Mouse (Mus musculus) left cerebral cortex, postnatal 10 days (tissue): ENCODE measurements at regions not wholly inside any gene's neighbourhood (a gene's known extent, or its start where the extent isn't known, plus 50 kb on each side); places are given as distances from the start of the nearest gene placed in this dataset.
A peak's percentile ranks its signal among the peaks of the same experiment; 100 is the strongest.

Experiments used
- DNase-seq, 2 experiments: peaks; one replicate each; pipeline ENCODE4 v3.0.0; 2021 to 2022; ENCODE audit warnings: low spot score in 2 of 2, mixed read lengths in 1 of 2; ENCODE audit errors: extremely low spot score in 1 of 2
- intact Hi-C: fragments of 180-260 bp; cut with DNase I; formaldehyde crosslinking; loops from one replicate; pipeline ENCODE4 v1.15.1; 2025

- no peak for DNase-seq
- intact Hi-C loops, result no loop called here
These were observed 79.3 kb upstream of the Ercc6l2 start for GRCm38 (mm10) chr13:63735739-63736138.

GRCm38 (mm10) chr13:63741879-63742278 is 73.2 kb upstream of the Ercc6l2 start:
- DNase-seq, result peak; percentile 38 to 53
- intact Hi-C loops, result no loop called here

DNA sequence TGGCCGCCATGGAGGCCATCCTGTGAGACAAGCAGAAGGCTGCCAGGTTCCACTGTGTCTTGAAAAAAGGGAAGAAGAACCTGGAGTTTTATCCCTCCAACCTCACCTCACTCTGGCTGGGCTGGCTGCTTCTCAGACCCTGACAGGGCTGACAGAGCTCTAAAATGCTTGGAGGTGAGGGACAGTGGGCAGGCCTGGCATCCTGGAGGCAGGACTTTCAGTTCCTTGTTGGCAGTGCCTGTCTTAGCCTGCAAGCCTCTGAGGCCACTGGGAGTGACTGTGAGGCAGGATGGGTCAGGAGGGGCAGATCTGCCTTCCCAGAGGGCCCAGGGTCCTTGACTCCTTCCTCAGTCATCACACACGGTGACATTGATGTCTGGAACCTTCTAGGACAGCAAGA is 66.3 kb upstream of the Ercc6l2 start:
- intact Hi-C loops, result no loop called here
- DNase-seq, result no peak

- intact Hi-C loops, result no loop called here
- DNase-seq, result peak in 1 of 2 experiments; percentile 9
These were observed 65.0 kb upstream of the Ercc6l2 start for GRCm38 (mm10) chr13:63749997-63750396.

- intact Hi-C loops, result no loop called here
These were observed 63.8 kb upstream of the Ercc6l2 start for GRCm38 (mm10) chr13:63751196-63751595.

GRCm38 (mm10) chr13:63757061-63757460 is 58.0 kb upstream of the Ercc6l2 start:
- DNase-seq, result no peak
- intact Hi-C loops, result no loop called here

More at GRCm38 (mm10) chr13:63751196-63751595, 63.8 kb upstream of the Ercc6l2 start:
- no peak for DNase-seq

DNA sequence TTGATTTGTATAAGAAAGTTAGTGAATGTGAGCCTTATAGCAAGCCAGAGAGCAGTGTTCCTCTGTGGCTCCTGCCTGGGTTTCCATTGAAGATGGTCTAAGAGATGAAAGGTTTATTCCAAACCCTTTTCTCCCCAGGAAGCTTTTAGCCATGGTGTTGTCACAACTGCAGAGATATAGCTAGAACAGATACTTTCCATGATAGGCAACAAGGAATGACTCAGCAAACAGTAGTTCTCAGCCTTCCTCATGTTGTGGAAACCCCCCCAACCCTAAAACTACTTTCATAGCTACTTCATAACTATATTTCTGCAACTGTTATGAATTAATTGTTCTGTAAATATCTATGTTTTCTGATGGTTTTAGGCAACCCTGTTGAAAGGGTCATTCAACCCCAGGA is 53.5 kb upstream of the Ercc6l2 start:
- intact Hi-C loops, result no loop called here
- no peak for DNase-seq
